Mouse (Mus musculus) forebrain, embryonic 11.5 days (tissue): ENCODE data around the gene Cdx2. TPM values are rescaled to one million over a fixed set of nuclear protein-coding genes. Genes with fewer than 3 reads are reported as not detected.

ENCODE experiments used
- ATAC-seq: fragments of 200-750 bp; cut with Nextera tagmentation; replicated peaks from 2 replicates; pipeline ENCODE4 v1.8.0; 2017; ENCODE audit warnings: moderate TSS enrichment; ENCODE audit not compliant: low FRiP score
- DNase-seq: peaks from one replicate; pipeline ENCODE4 v3.0.0-alpha.2; 2017; ENCODE audit warnings: low spot score
- H3K27ac ChIP-seq: fragments of 300-500 bp; sonication (generic); 2 replicates; pipeline ENCODE4 v1.5.1; 2014; ENCODE audit warnings: low read depth, low read length
- H3K27me3 ChIP-seq: fragments of 300-500 bp; sonication (generic); 2 replicates; pipeline ENCODE4 v1.6.1; 2014; ENCODE audit warnings: mild to moderate bottlenecking, low read length, mixed read lengths; ENCODE audit not compliant: control insufficient read depth, insufficient read depth
- H3K36me3 ChIP-seq: fragments of 300-500 bp; sonication (generic); 2 replicates; pipeline ENCODE4 v1.6.1; 2014; ENCODE audit warnings: mild to moderate bottlenecking, low read length, moderate library complexity, mixed read lengths; ENCODE audit not compliant: control insufficient read depth, insufficient read depth
- H3K4me1 ChIP-seq: fragments of 300-500 bp; sonication (generic); replicated peaks from 2 replicates; pipeline ENCODE4 v1.6.1; 2014; ENCODE audit warnings: low read length, mixed read lengths; ENCODE audit not compliant: control insufficient read depth, insufficient read depth
- H3K4me2 ChIP-seq: fragments of 300-500 bp; sonication (generic); 2 replicates; pipeline ENCODE4 v1.6.1; 2014; ENCODE audit warnings: low read depth, mild to moderate bottlenecking, low read length, moderate library complexity, mixed read lengths; ENCODE audit not compliant: severe bottlenecking
- H3K4me3 ChIP-seq: fragments of 300-500 bp; sonication (generic); 2 replicates; pipeline ENCODE4 v1.5.1; 2014; ENCODE audit warnings: low read depth, low read length
- H3K9ac ChIP-seq: fragments of 300-500 bp; sonication (generic); 2 replicates; pipeline ENCODE4 v1.6.1; 2014; ENCODE audit warnings: low read length
- H3K9me3 ChIP-seq: fragments of 300-500 bp; sonication (generic); 2 replicates; pipeline ENCODE4 v1.6.1; 2016; ENCODE audit warnings: low read length, mixed read lengths; ENCODE audit not compliant: control insufficient read depth
- WGBS: fragments of 180-500 bp; shearing (Covaris S2); extraction: QIAGEN DNeasy Blood & Tissue Kit; methylation state at CpG from one replicate; pipeline ENCODE4 v1.1.7; 2014; 5-methylcytosine and 5-hydroxymethylcytosine counted together
- polyA plus RNA-seq: library from polyadenylated mRNA; unstranded; fragments of >200 nt; fragmentation: Nextera tagmentation; extraction: Ambion mirVana; gene quantifications from 2 replicates; pipeline ENCODE4 v1.2.1, GENCODE M21; 2014

The Cdx2 gene
- polyA plus RNA-seq, 1 experiment from 2014 or later = not detected

DNA sequence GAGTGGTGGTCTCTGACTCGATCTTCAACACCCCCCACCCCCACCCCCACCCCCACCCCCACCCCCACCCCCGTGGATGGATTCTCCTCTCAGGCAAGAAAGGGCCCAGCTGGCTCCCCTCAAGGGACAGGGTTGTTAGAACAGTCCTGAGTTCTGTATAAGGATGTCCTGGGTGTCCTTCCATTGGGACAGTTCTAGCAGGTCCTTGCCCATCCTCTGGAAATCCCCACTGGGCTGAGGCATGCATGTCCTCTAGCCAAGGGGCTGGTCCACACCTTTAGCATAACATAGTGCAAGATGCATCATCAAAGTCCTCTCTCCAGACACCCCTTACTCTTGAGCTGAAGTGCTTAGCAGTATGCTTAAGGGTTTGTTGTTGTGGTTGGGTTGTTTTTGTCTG is 2.7 kb upstream of the Cdx2 start:
- 0% methylated on average over 2 of the region's 2 CpGs for WGBS
- DNase-seq = no peak

DNA sequence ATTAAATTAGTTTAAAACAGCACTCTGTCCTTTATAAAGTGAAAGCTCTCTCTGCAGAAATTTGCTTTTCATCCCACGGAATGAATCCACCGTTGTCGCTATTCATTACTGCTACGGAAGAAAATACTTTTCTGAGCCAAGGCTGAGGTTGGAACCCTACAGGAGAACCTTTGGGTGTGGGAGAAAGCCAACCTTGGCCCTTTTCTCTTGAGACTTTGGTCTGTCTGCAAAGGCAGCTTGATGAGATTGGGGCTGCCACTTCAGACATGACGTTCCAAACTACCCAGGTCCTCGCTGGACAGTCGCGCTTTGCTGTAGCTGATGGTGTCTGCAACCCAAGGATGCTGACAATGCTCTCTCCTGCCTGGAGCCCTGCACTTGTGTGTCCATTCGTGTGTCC is 1.4 kb upstream of the Cdx2 start:
- no peak for ATAC-seq
- DNase-seq = peak; percentile 48
- Histone ChIP-seq H3K9ac (no peak overlapping the region), H3K4me2 (no peak overlapping the region), H3K36me3 (no peaks in the 10 kb centered on the region), H3K27ac (no peak overlapping the region), H3K9me3 (no peaks in the 10 kb centered on the region), H3K4me3 (no peak overlapping the region), H3K4me1 (peaks cover 2% of the 10 kb centered on the region), H3K27me3 (peaks cover 99% of the 10 kb centered on the region)
- WGBS = 7% methylated on average over 9 of the region's 9 CpGs

More for the DNA sequence above, 2.7 kb upstream of the Cdx2 start:
- no peak for ATAC-seq
- no peaks in the 10 kb centered on the region for H3K36me3 ChIP-seq
- no peak overlapping the region for H3K9ac ChIP-seq
- no peak overlapping the region for H3K4me3 ChIP-seq
- H3K27me3 ChIP-seq = peaks cover 99% of the 10 kb centered on the region
- no peak overlapping the region for H3K4me2 ChIP-seq
- no peak overlapping the region for H3K27ac ChIP-seq
- no peaks in the 10 kb centered on the region; the same call in 1 of the 2 replicates for H3K4me1 ChIP-seq
- H3K9me3 ChIP-seq = no peaks in the 10 kb centered on the region

DNA sequence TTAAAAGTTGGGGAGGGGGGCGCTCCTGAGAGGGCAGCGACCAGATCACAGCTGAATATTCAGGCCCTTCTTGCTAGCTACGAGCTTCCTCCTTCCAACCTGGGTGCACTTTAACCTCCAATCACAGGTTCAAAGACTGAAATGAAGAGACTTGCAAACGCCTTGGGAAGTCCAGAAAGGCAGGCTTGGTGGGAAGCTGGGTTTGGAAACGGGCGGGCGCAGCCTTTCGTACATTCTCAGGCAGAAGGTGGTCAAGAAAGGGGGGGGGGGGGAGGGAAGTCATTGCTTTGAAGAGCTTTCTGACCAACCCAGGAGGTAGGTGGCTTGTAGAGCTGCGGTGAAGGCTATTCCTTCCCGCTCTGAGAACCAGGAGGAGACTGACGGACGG is 322 bp upstream of the Cdx2 start:
- peaks cover 100% of the 10 kb centered on the region for H3K27me3 ChIP-seq
- no peak overlapping the region for H3K4me3 ChIP-seq
- no peak overlapping the region for H3K9ac ChIP-seq
- H3K9me3 ChIP-seq = no peaks in the 10 kb centered on the region
- peak; percentile 49 for DNase-seq
- no peaks in the 10 kb centered on the region for H3K36me3 ChIP-seq
- WGBS = under 1% methylated on average over 12 of the region's 12 CpGs
- H3K27ac ChIP-seq = no peak overlapping the region
- no peak for ATAC-seq
- no peak overlapping the region for H3K4me2 ChIP-seq
- peaks cover 2% of the 10 kb centered on the region for H3K4me1 ChIP-seq

DNA sequence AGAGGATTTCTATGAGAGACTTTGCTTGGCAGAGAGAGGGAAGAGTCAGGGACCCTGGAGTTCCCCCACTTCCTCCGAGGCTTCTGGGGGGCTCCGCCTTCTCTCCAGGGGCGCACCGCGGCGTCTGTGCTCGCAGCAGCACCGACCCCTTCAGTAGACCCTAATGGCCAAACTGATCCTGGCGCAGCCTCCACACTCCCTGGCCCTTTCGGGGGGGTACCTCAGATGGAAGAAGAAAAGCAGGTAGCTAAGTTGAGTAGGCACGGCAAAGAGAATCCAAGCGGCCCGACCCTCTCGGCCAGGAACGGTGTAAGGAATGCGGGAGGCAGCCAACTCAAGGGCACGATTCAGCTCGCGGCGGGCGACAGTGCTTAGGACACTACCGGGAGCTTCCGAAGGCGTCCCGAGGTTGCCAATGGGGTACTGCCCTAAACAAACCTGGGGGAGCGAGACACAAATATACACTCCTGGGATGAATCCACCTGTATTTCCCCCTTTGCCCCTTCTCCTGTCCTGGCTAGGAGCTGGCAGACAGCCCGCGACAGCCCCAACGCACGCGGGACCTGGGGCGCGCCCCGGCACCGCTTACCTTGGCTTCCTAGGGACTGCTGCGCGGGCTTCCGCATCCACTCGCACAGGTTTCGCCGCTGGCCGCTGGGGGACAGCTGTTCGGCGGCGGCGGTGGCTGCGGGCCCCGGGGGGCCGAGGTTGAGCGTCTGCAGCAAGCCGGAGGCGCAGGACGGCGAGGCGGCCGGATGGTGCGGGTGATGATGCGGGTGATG is 1.0 kb downstream of the Cdx2 start:
- Histone ChIP-seq H3K9ac (no peak overlapping the region), H3K4me2 (no peak overlapping the region), H3K4me3 (no peak overlapping the region), H3K36me3 (no peaks in the 10 kb centered on the region), H3K4me1 (peaks cover 2% of the 10 kb centered on the region), H3K27ac (no peak overlapping the region), H3K27me3 (peaks cover 100% of the 10 kb centered on the region), H3K9me3 (no peaks in the 10 kb centered on the region)
- no peak for DNase-seq
- under 1% methylated on average over 55 of the region's 58 CpGs for WGBS
- ATAC-seq = no peak

DNA sequence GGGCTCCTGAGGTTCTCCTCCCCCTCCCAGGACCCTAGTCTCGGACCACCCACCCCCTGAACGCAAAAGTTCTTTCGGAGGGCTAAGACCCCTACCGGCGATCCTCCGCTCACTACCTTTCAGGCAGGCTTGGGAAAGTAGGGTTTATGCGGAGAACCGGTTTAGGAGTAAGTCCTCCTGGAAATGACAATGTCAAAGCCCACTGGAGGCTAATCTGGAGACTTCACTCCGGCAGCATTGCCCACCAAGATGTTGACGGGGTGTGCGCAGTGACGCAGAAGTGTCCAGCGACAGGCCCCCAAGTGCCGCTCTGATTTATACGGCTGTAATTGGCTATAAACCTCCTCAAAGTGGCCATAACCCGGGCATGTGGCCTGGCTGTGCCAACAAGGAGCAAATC is 1.9 kb downstream of the Cdx2 start:
- Histone ChIP-seq H3K9ac (no peak overlapping the region), H3K27me3 (peaks cover 100% of the 10 kb centered on the region), H3K4me2 (no peak overlapping the region), H3K27ac (no peak overlapping the region), H3K36me3 (no peaks in the 10 kb centered on the region), H3K4me3 (no peak overlapping the region), H3K4me1 (peaks cover 2% of the 10 kb centered on the region), H3K9me3 (no peaks in the 10 kb centered on the region)
- no peak for ATAC-seq
- no peak for DNase-seq
- under 1% methylated on average over 16 of the region's 16 CpGs for WGBS

DNA sequence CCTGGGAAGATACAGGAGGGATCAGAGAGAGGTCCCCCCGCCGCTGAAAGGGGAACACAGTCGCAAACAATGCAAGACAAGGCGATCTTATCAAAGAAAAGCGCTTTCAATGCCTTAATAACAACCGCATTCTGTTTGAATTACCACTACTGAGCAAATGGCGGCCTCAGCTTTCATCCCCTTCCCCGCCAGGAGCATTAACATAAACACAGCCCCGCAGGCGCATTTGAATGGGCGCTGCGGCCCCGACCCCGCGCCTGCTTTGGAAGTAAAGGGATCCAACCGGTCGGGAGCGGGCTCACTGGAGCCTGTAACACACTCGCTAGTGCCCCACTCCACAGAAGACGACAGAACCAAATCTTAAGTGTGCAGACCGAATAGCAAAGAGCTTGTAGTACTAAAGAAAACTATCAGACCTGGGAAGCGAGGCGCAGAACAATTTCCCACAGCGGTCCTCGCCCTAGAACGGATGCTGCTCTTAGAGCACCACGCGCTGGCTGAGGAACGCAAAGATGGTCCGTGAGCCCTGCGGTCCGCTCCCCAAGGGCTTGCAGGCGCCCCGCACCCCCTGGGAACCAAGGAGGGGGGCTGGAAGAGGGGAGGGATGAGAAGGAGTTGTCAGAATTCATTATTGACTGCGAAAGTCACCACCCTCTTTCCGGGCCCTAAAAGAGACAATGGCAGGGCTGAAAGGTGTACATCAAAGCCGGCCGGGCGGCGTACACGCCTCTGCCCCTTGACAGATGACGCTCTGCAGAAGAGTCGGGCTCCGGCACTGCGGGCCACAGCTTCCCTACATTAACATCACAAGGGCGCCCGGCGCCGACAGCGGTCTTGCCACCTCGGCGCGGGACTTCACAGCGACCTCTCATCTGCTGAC is 2.6 kb downstream of the Cdx2 start:
- H3K4me2 ChIP-seq = no peak overlapping the region
- peaks cover 100% of the 10 kb centered on the region for H3K27me3 ChIP-seq
- H3K4me1 ChIP-seq = peaks cover 4% of the 10 kb centered on the region
- ATAC-seq = no peak
- no peak overlapping the region for H3K4me3 ChIP-seq
- no peak for DNase-seq
- no peaks in the 10 kb centered on the region for H3K9me3 ChIP-seq
- WGBS = under 1% methylated on average over 52 of the region's 54 CpGs
- no peak overlapping the region for H3K27ac ChIP-seq
- H3K36me3 ChIP-seq = no peaks in the 10 kb centered on the region
- H3K9ac ChIP-seq = no peak overlapping the region

DNA sequence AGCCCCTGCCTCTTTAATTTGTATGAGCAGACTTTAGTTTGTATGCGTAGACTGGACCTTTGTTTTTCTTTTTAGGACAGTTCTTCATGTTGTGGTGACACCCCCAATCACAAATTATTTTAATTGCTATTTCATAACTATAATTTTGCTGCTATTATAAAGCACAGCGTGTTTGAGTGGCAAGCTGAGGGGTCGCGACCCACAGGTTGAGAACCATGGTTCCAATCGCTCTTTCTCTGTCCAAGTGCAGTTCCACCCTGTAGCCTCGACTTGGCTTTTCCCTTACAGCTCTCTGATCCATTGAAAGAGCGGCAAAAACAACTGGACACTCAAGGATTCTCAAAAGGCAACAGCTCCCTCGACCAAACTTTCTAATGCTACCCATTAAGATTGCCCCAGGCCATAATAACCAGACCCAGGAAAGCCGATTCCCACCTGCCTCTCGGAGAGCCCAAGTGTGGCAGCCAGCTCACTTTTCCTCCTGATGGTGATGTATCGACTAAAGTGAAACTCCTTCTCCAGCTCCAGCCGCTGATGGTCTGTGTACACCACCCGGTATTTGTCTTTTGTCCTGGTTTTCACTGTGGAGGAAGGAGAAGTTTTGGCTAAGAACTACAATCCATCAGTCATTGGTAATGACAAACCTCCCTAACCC is 4.2 kb downstream of the Cdx2 start:
- 4% methylated on average over 13 of the region's 13 CpGs for WGBS

DNA sequence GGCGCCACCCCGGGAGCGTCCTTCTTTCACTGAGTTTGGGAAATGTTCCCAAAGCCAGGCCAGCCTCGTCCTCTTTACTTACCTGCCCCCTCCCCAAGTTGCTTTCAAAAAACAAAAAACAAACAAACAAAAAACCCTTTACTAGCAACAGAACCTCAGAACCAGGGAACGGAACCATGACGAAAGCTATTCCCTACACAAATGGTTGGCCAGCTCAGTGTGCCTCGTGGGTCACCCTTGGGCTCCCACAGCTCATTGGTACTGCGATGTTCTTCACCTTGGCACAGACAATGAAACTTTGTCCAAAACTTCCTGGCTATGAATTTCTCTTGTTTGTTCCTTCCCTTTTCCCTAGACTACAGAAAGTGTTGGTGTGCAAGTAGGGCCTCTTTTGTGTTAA is 4.9 kb downstream of the Cdx2 start:
- H3K27ac ChIP-seq = no peak overlapping the region
- no peak for DNase-seq
- 3% methylated on average over 8 of the region's 8 CpGs for WGBS

More for the DNA sequence above, 4.2 kb downstream of the Cdx2 start:
- H3K9ac ChIP-seq = no peak overlapping the region
- peaks cover 4% of the 10 kb centered on the region for H3K4me1 ChIP-seq
- H3K9me3 ChIP-seq = no peaks in the 10 kb centered on the region
- peaks cover 98% of the 10 kb centered on the region for H3K27me3 ChIP-seq
- H3K36me3 ChIP-seq = no peaks in the 10 kb centered on the region
- no peak overlapping the region for H3K4me2 ChIP-seq
- ATAC-seq (no peak), DNase-seq (no peak)
- no peak overlapping the region for H3K27ac ChIP-seq
- H3K4me3 ChIP-seq = no peak overlapping the region

More for the DNA sequence above, 4.9 kb downstream of the Cdx2 start:
- Histone ChIP-seq H3K4me1 (peaks cover 4% of the 10 kb centered on the region), H3K9me3 (no peaks in the 10 kb centered on the region), H3K27me3 (peaks cover 95% of the 10 kb centered on the region), H3K4me2 (no peak overlapping the region), H3K4me3 (no peak overlapping the region), H3K36me3 (no peaks in the 10 kb centered on the region), H3K9ac (no peak overlapping the region)
- ATAC-seq = no peak
